Mouse (Mus musculus) liver, adult 10 weeks (tissue): ENCODE data around the gene Sprr2b. TPM values are rescaled to one million over a fixed set of nuclear protein-coding genes. Genes with fewer than 3 reads are reported as not detected.

Experiments used
- polyA plus RNA-seq: library from polyadenylated mRNA; stranded (reverse); fragments of 350-450 nt; fragmentation: Illumina TruSeq; extraction: RNeasy Lipid Tissue Mini Kit (QIAGEN cat#74804); gene quantifications from one replicate; pipeline ENCODE4 v1.2.3, GENCODE M21; 2014; ENCODE audit warnings: low read depth, low replicate concordance

Sprr2b gene
- not detected for polyA plus RNA-seq

GRCm38 (mm10) chr3:92316320-92316719 lies at the start of gene Sprr2b:
Gene Sprr2b (plus strand): TSS chr3:92316620.

GRCm38 (mm10) chr3:92285101-92285500 lies 31.3 kb upstream of the Sprr2b start, which contains the start of gene Sprr2a3:
Gene Sprr2a3 (plus strand): TSS chr3:92285417.

GRCm38 (mm10) chr3:92338840-92339239 lies 22.4 kb downstream of the Sprr2b start, which contains the start of gene Sprr2d:
Gene Sprr2d (plus strand): TSS chr3:92339140.

GRCm38 (mm10) chr3:92351843-92352242 lies 35.4 kb downstream of the Sprr2b start, which contains the start of gene Sprr2e:
Gene Sprr2e (plus strand): TSS chr3:92352143.

GRCm38 (mm10) chr3:92364887-92365286 lies 48.5 kb downstream of the Sprr2b start, which contains the start of gene Sprr2f:
Gene Sprr2f (plus strand): TSS chr3:92365187.

Other genes starting within 250 kb of the Sprr2b start
- 0.21 TPM for gene Lor, start 233.5 kb upstream of the Sprr2b start, polyA plus RNA-seq
- gene Prr9, start 192.7 kb upstream of the Sprr2b start, polyA plus RNA-seq, result not detected
- not detected for gene Lelp1, start 173.9 kb upstream of the Sprr2b start, polyA plus RNA-seq
- not detected for gene Sprr2a1, start 100.8 kb upstream of the Sprr2b start, polyA plus RNA-seq
- gene Sprr2a2, start 100.7 kb upstream of the Sprr2b start, polyA plus RNA-seq, result not detected
- gene Sprr2a3, start 31.2 kb upstream of the Sprr2b start, polyA plus RNA-seq, result not detected
- not detected for gene Sprr2d, start 22.5 kb downstream of the Sprr2b start, polyA plus RNA-seq
- not detected for gene Sprr2e, start 35.5 kb downstream of the Sprr2b start, polyA plus RNA-seq
- gene Sprr2f, start 48.6 kb downstream of the Sprr2b start, polyA plus RNA-seq, result not detected
- not detected for gene Sprr2h, start 69.1 kb downstream of the Sprr2b start, polyA plus RNA-seq
- gene Sprr2i, start 91.4 kb downstream of the Sprr2b start, polyA plus RNA-seq, result not detected
- not detected for gene Sprr2j-ps, start 101.5 kb downstream of the Sprr2b start, polyA plus RNA-seq
- gene Gm9774, start 112.8 kb downstream of the Sprr2b start, polyA plus RNA-seq, result 5.1 TPM
- gene Sprr2k, start 116.0 kb downstream of the Sprr2b start, polyA plus RNA-seq, result not detected
- not detected for gene Sprr1b, start 122.2 kb downstream of the Sprr2b start, polyA plus RNA-seq
- gene Sprr3, start 142.1 kb downstream of the Sprr2b start, polyA plus RNA-seq, result not detected
- not detected for gene Sprr1a, start 169.3 kb downstream of the Sprr2b start, polyA plus RNA-seq
- gene Sprr4, start 183.9 kb downstream of the Sprr2b start, polyA plus RNA-seq, result not detected
- gene 2310046K23Rik, start 217.9 kb downstream of the Sprr2b start, polyA plus RNA-seq, result not detected